Mouse (Mus musculus) spleen, postnatal 14 days (tissue): ENCODE results near the gene Crk.

Source experiments
- DNase-seq, 2 experiments: peaks; one replicate each; pipeline ENCODE4 v3.0.0; 2021 to 2022; ENCODE audit warnings: low spot score in 2 of 2

Crk gene

DNA sequence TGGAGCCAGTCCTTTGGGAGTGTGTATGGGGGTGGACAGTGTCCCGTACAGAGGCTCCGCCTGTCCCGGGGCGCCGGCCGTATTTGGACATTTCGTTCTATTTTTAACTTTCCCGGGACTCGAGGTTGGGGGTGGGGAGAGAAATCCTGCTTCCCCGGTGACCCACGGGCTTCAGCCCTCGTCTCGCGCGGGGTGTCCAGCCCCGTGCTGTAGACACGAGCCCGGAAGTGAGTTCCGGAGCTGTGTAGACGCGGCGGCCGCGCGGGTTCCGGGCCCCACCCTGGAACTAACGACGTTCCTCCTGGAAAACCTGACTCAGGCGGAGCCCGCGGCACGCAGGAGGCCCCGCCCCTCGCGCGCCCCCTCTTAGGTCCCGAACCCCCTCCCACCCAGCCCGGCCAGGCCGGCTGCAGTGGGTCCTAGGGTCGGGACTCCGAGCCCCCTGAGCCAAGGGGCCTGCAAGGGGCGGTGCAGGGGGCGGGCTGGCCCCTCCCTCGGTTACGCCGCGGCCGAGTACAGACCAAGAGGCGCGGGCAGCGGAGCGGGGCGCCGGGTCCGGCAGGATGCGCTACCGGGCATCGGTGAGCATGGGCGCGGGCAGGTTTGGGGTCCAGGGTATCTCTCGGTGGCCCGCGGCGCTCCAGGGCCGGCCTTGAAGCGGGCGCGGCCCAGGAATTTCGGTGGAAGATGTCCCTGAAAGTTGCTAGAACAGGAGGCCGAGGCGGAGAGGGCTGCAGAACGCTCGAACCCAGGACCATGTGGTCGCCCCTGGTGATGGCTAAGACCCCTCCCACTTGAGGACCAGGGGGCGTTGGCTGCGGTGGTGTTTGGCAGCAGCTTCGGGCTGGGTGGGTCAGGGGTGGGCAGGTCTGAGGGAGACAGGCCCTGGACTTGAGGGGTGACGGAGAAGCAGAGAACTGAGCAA is 23.2 kb upstream of the Crk start:
- peak; percentile 61 to 65 for DNase-seq

GRCm38 (mm10) chr11:75656621-75657590 is 22.2 kb upstream of the Crk start:
- no peak for DNase-seq

DNA sequence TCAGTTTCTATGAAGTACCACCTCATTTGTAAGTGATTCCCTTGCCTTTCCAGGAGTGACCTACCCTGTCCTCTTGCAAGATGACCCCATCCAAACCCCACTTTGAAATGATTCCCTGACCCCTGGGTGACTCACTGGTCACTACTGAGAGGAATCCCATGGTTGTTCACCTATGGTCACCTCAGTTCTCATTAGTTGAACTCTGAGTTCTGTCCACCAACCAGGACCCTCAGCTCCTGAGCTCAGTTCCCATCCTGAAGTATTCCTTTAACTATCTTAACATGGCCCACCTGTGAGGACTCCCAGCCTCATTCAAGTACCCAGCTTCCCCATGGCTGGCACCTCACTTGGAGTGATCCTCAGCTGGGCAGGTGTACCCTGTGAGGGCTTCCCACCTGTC is 21.2 kb upstream of the Crk start:
- DNase-seq, result no peak

GRCm38 (mm10) chr11:75658311-75658710 is 20.7 kb upstream of the Crk start:
- no peak for DNase-seq

DNA sequence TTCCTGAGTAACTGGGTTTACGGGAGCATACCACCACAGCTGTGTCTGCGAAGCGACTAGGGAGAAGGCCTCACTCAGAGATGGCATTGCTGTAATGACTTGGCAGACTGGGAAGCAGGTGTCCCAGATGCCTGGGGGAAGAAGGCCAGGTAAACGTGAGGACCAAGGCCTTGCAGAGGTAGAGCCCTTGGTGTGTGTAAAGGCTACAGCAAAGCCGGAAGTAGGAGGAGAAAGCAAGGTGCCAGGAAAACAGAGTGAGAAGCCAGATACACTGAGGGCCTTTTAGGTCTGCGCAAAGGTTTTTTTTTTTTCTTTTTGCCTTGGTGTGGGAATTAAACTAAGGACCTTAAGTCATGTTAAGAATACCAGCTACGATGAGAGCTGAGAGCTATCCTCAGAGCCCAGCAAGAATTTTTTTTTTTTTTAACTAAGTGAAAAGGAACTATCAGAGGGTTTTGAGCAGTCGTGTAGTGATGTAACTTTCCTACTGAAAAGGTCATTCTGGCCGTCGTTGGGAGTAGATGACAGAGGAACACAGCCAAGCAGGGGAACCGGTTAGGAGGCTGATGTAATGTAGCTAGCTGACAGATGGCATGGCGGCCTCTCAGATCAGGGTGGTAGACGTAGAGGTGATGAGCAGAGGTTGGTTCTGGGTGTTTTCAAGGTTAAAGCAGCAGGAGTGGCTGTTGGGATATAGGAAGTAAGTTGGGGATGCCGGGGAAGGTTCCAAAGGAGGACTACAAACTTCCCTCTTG is 19.9 kb upstream of the Crk start:
- DNase-seq, result no peak

GRCm38 (mm10) chr11:75660081-75660590 is 18.9 kb upstream of the Crk start:
- DNase-seq, result no peak

- DNase-seq, result no peak
Observed at GRCm38 (mm10) chr11:75660941-75661800, 17.9 kb upstream of the Crk start.

GRCm38 (mm10) chr11:75662131-75662530 is 16.9 kb upstream of the Crk start:
- DNase-seq, result no peak

DNA sequence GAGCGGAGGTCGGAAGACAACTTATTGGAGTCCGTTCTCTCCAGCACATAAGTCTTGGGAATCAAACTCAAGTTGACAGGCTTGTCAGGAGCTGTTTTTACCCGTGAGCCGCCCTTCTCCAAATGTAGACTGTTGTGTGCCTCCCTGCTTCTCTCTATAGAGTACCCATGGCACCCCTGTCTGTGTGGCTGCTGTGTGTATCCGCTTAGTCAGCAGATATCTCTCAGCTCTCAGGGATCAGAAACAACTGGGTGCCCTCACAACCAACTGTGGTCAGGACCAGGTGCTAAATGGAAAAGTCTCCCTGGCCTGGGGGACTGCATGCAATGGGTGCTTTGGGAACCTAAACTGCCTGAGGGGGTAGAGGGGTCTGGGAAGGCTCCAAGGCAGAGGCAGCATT is 12.8 kb upstream of the Crk start:
- DNase-seq, result no peak

DNA sequence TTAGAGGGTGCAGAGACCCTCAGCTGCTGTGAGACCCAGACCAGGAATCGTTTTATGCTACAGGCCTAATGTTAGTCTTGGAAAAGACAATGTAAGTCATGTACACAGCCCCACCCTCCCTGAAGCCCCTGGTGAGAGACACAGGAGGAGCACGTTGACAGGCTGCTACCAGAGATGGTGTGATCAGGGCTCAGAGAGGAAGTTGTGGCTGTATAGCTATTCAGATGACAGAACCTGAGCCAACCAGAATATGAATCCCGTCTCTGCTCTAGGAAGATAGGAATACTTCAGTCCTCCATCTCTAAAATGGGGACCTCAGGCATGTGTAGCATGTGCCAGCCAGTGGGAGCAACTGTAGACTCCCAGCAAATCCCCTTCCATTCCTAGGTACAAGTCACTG is 10.4 kb upstream of the Crk start:
- no peak for DNase-seq

- DNase-seq, result no peak
Observed at GRCm38 (mm10) chr11:75669176-75669852, 9.7 kb upstream of the Crk start.

DNA sequence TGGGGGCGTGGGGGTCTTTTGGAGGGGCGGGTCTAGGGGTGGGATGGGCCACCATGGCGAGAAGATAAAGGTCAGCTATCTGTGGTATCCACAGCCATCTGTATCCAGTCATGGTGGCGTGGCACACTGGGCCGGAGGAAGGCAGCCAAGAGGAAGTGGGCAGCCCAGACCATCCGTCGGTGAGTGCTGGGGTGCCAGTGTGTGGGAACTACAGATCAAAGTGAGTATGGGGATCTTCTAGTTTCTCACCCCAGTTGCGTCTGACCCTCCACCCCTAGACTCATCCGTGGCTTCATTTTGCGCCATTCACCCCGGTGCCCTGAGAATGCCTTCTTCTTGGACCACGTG is 9.2 kb upstream of the Crk start:
- DNase-seq, result no peak

DNA sequence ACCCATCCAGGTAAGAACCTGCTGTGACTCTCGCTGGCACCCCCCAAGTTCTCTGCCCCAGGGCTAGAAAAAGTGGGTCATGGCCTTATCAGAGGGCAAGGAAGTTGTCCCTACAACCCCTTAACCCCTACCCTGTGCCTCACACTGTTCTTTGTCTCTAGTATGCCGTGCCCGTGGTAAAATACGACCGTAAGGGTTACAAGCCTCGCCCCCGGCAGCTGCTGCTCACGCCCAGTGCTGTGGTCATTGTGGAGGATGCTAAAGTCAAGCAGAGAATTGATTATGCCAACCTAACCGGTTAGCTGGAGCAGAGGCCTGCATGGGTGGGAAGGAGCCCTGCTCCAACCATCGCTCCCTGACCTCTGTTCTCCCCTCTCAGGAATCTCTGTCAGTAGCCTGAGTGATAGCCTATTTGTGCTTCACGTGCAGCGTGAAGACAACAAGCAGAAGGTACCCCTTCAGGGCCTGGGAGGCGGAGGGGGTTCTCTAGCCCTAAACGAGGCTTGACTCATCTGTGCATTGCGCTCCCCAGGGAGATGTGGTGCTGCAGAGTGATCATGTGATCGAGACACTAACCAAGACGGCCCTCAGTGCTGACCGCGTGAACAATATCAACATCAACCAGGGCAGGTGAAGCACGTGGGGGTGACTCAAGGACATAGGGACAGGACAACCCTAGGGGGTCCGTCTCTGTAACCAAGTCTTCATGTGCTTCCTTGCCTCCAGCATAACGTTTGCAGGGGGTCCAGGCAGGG is 7.5 kb upstream of the Crk start:
- no peak for DNase-seq

DNA sequence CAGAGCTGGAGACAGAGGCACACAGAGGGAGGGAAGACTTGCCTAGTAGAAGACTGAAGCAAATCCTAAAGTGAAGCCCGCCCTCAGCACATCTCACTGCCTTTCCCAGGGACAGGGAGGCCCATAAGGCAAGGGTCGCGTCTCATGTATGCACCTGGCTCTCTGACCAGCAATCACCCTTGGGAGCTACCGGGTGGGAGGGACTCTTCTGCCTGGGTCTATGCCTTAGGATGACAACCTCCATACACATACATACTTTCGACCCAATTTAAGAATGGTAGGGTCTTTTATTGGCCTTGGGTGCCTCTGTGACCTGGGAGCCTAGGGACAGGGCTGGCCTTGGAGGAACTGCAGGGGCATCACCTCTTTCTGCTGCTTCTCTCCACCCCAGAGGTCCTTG is 5.6 kb upstream of the Crk start:
- DNase-seq, result no peak

DNA sequence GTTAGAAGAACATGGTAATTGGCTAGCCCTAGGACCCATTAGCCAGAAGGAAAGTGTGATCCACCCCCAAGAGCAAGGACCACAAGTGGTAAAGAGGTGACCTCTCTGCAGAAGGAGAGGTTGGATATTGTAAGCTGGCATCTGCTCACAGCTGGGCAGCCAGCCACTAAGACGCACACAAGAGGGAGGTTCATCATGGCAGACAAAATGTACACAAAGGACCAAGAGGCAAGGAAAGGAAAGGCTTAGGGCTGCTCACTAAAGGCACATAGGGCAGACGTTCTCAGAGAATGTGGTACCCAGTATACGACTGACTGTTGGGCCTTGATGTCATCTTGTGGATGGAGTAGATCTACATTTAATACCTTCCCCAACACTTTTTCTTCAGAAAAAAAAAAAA is 4.2 kb upstream of the Crk start:
- no peak for DNase-seq

GRCm38 (mm10) chr11:75677881-75678746 is 945 bp upstream of the Crk start:
- no peak for DNase-seq

DNA sequence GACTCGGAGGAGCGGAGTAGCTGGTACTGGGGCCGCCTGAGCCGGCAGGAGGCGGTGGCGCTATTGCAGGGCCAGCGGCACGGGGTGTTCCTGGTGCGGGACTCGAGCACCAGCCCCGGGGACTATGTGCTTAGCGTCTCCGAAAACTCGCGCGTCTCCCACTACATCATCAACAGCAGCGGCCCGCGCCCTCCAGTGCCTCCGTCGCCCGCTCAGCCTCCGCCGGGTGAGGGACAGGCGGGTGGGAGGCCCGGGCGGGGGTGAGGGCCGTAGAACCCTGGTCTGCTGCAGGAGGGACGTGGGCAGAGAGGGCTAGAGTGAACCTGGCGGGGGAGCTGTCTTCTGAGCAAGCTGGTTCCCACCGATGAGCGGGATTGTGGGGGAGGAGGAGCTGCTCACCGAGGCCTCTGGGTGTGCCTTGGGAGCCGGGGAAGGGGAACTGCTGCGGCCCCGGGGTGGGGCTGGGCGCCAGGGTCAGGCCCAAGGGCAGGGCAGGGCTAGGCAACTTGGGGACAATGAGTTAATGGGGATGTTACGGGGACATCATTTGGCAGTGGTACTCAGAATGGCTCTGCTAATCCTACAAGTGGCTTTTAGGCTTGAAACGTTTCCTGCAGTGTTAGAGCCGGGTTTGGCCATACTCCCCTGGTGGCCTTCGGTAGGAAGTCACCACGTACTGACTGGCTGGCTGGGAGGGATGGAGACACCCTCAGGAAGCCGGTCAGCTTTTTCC is 546 bp downstream of the Crk start:
- peak; percentile 50 to 53 for DNase-seq

GRCm38 (mm10) chr11:75684462-75684861 is 5.4 kb downstream of the Crk start:
- DNase-seq, result no peak
